Mouse (Mus musculus) CD4-positive, CD25-positive, alpha-beta regulatory T cell, adult 9 weeks (primary cell): ENCODE measurements around the gene Tbc1d5. TPM values are rescaled to one million over a fixed set of nuclear protein-coding genes. Genes with fewer than 3 reads are reported as not detected.

ENCODE experiments used
- polyA plus RNA-seq: library from polyadenylated mRNA; unstranded; fragments of 100-300 nt; shearing (Covaris generic); gene quantifications from one replicate; pipeline ENCODE4 v1.2.1, GENCODE M21; 2017

Tbc1d5 gene
- polyA plus RNA-seq = 28.8 TPM

GRCm38 (mm10) chr17:51179195-51179953 is at the start of gene Tbc1d5:
Gene Tbc1d5, minus strand, starts transcription at chr17:51179352.

